Mouse (Mus musculus) MEL (cell line): ENCODE results near the gene Akr1b7. TPM values are rescaled to one million over a fixed set of nuclear protein-coding genes. Genes with fewer than 3 reads are reported as not detected.

Experiments
- DNase-seq: peaks from one replicate; pipeline ENCODE4 v3.0.0; 2011; ENCODE audit warnings: low read depth, low spot score
- H3K27ac ChIP-seq: 2 replicates; pipeline ENCODE4 v1.5.1; 2012; ENCODE audit warnings: low read depth, mild to moderate bottlenecking, control low read depth, low read length, moderate library complexity; ENCODE audit not compliant: control insufficient read depth
- H3K27me3 ChIP-seq, 2 experiments: fragments of 150-350 bp in 1 of 2; sonication (generic) in 1 of 2; 2 replicates each; pipeline ENCODE4 v1.6.1; 2012; ENCODE audit warnings: low read length in 2 of 2, mild to moderate bottlenecking in 2 of 2, improper control_type of control experiment in 1 of 2, moderate library complexity in 1 of 2; ENCODE audit not compliant: insufficient read depth in 2 of 2, control insufficient read depth in 1 of 2
- H3K36me3 ChIP-seq, 2 experiments: 2 replicates each; pipeline ENCODE4 v1.6.1; 2012 to 2014; ENCODE audit warnings: low read length in 2 of 2, improper control_type of control experiment in 1 of 2, inconsistent platforms in 1 of 2, mild to moderate bottlenecking in 1 of 2; ENCODE audit not compliant: insufficient read depth in 2 of 2, control insufficient read depth in 1 of 2
- H3K4me1 ChIP-seq, 2 experiments: fragments of 150-350 bp in 1 of 2; sonication (generic) in 1 of 2; 2 replicates each; pipeline ENCODE4 v1.6.1; 2012; ENCODE audit warnings: low read length in 2 of 2, improper control_type of control experiment in 1 of 2, mild to moderate bottlenecking in 1 of 2; ENCODE audit not compliant: insufficient read depth in 2 of 2, control insufficient read depth in 1 of 2
- H3K4me3 ChIP-seq, 2 experiments: fragments of 150-350 bp in 1 of 2; sonication (generic) in 1 of 2; 2 replicates each; pipeline ENCODE4 v1.5.1; 2012; ENCODE audit warnings: low read depth in 2 of 2, low read length in 2 of 2, mild to moderate bottlenecking in 2 of 2, moderate library complexity in 2 of 2, control low read depth in 1 of 2, improper control_type of control experiment in 1 of 2; ENCODE audit not compliant: control insufficient read depth in 1 of 2, insufficient read depth in 1 of 2
- H3K79me2 ChIP-seq: 2 replicates; pipeline ENCODE4 v1.6.1; 2012; ENCODE audit warnings: mild to moderate bottlenecking, low read length, moderate library complexity; ENCODE audit not compliant: control insufficient read depth, poor library complexity, insufficient read depth
- H3K9ac ChIP-seq: 2 replicates; pipeline ENCODE4 v1.6.1; 2012; ENCODE audit warnings: low read depth, mild to moderate bottlenecking, control low read depth, low read length, moderate library complexity; ENCODE audit not compliant: control insufficient read depth, poor library complexity, severe bottlenecking
- H3K9me3 ChIP-seq: fragments of 150-350 bp; sonication (generic); replicated peaks from 2 replicates; pipeline ENCODE4 v1.6.1; 2012; ENCODE audit warnings: mild to moderate bottlenecking, low read length, improper control_type of control experiment, moderate library complexity; ENCODE audit not compliant: insufficient read depth
- BHLHE40 ChIP-seq: IDR thresholded peaks from 2 replicates; pipeline ENCODE4 v1.6.1; 2012; ENCODE audit warnings: low read depth, mild to moderate bottlenecking, inconsistent platforms, low read length, improper control_type of control experiment, borderline replicate concordance
- CHD1 ChIP-seq: IDR thresholded peaks from 2 replicates; pipeline ENCODE4 v1.6.1; 2012; ENCODE audit warnings: low read depth, mild to moderate bottlenecking, inconsistent platforms, low read length, improper control_type of control experiment
- CHD2 ChIP-seq: IDR thresholded peaks from 2 replicates; pipeline ENCODE4 v1.6.1; 2011; ENCODE audit warnings: low read length, improper control_type of control experiment
- CTCF ChIP-seq, 3 experiments: IDR thresholded peaks in 2 of 3; conservative IDR thresholded peaks in 1 of 3; 2 replicates each; pipeline ENCODE4 v1.5.1; 2011 to 2012; ENCODE audit warnings: low read length in 3 of 3, low read depth in 2 of 3, mild to moderate bottlenecking in 2 of 3, improper control_type of control experiment in 1 of 3, inconsistent platforms in 1 of 3, mixed read lengths in 1 of 3, moderate library complexity in 1 of 3; ENCODE audit not compliant: control insufficient read depth in 1 of 3, insufficient read depth in 1 of 3, poor library complexity in 1 of 3, severe bottlenecking in 1 of 3
- EP300 ChIP-seq, 2 experiments: IDR thresholded peaks; 2 replicates each; pipeline ENCODE4 v1.6.1; 2011; ENCODE audit warnings: improper control_type of control experiment in 2 of 2, low read length in 2 of 2, low read depth in 1 of 2, mild to moderate bottlenecking in 1 of 2
- ETS1 ChIP-seq: IDR thresholded peaks from 2 replicates; pipeline ENCODE4 v1.6.1; 2012; ENCODE audit warnings: low read depth, mild to moderate bottlenecking, inconsistent platforms, low read length, improper control_type of control experiment, moderate library complexity
- GABPA ChIP-seq: IDR thresholded peaks from 2 replicates; pipeline ENCODE4 v1.6.1; 2012; ENCODE audit warnings: low read depth, mild to moderate bottlenecking, inconsistent platforms, low read length, improper control_type of control experiment, moderate library complexity
- GATA1 ChIP-seq: IDR thresholded peaks from 2 replicates; pipeline ENCODE4 v1.6.1; 2011; ENCODE audit warnings: low read depth, low read length, improper control_type of control experiment
- MXI1 ChIP-seq: IDR thresholded peaks from 2 replicates; pipeline ENCODE4 v1.6.1; 2011; ENCODE audit warnings: mild to moderate bottlenecking, low read depth, low read length, improper control_type of control experiment
- MYB ChIP-seq: IDR thresholded peaks from 2 replicates; pipeline ENCODE4 v1.6.1; 2011; ENCODE audit warnings: mild to moderate bottlenecking, low read depth, low read length, improper control_type of control experiment
- NRF1 ChIP-seq: IDR thresholded peaks from 2 replicates; pipeline ENCODE4 v1.6.1; 2014; ENCODE audit warnings: low read depth, mild to moderate bottlenecking, inconsistent platforms, low read length, improper control_type of control experiment, moderate library complexity; ENCODE audit not compliant: poor library complexity, insufficient read depth, severe bottlenecking
- POLR2A ChIP-seq, 2 experiments: IDR thresholded peaks; 2 replicates each; pipeline ENCODE4 v1.6.1; 2011 to 2012; ENCODE audit warnings: low read length in 2 of 2, mild to moderate bottlenecking in 2 of 2, control low read depth in 1 of 2, improper control_type of control experiment in 1 of 2, low read depth in 1 of 2, moderate library complexity in 1 of 2; ENCODE audit not compliant: control insufficient read depth in 1 of 2, insufficient read depth in 1 of 2, poor library complexity in 1 of 2
- POLR2AphosphoS2 ChIP-seq: IDR thresholded peaks from 2 replicates; pipeline ENCODE4 v1.6.1; 2011; ENCODE audit warnings: low read length, improper control_type of control experiment
- POLR2AphosphoS5 ChIP-seq: IDR thresholded peaks from 2 replicates; pipeline ENCODE4 v1.6.1; 2012; ENCODE audit warnings: low read depth, borderline replicate concordance, mild to moderate bottlenecking, inconsistent platforms, low read length, moderate library complexity, mixed read lengths
- SIN3A ChIP-seq: IDR thresholded peaks from 2 replicates; pipeline ENCODE4 v1.6.1; 2012; ENCODE audit warnings: low read length, improper control_type of control experiment, inconsistent platforms
- TBP ChIP-seq: IDR thresholded peaks from 2 replicates; pipeline ENCODE4 v1.8.0; 2011; ENCODE audit warnings: low read depth, low read length, improper control_type of control experiment
- ZKSCAN1 ChIP-seq: IDR thresholded peaks from 2 replicates; pipeline ENCODE4 v1.6.1; 2012; ENCODE audit warnings: low read depth, mild to moderate bottlenecking, inconsistent platforms, low read length, improper control_type of control experiment, moderate library complexity
- ZMIZ1 ChIP-seq: IDR thresholded peaks from 2 replicates; pipeline ENCODE4 v1.6.1; 2012; ENCODE audit warnings: low read depth, mild to moderate bottlenecking, inconsistent platforms, low read length, improper control_type of control experiment, moderate library complexity
- polyA plus RNA-seq, 2 experiments: library from polyadenylated mRNA; stranded (reverse) in 1 of 2; unstranded in 1 of 2; fragments of >175 nt in 1 of 2; fragments of >200 nt in 1 of 2; gene quantifications; 2 replicates each; pipeline versions ENCODE4 v1.2.1 to v1.2.4; 2012; ENCODE audit warnings: low replicate concordance in 2 of 2, low read depth in 1 of 2; ENCODE audit not compliant: insufficient read length in 2 of 2, insufficient read depth in 1 of 2, missing spikeins in 1 of 2
- total RNA-seq: library from RNA; depleted of rRNA; stranded (reverse); fragments of 300-350 nt; gene quantifications from 2 replicates; pipeline ENCODE4 v1.2.3, GENCODE M21; 2012; rRNA removed

The Akr1b7 gene
- total RNA-seq (not detected in 2 replicates), polyA plus RNA-seq (not detected)

DNA sequence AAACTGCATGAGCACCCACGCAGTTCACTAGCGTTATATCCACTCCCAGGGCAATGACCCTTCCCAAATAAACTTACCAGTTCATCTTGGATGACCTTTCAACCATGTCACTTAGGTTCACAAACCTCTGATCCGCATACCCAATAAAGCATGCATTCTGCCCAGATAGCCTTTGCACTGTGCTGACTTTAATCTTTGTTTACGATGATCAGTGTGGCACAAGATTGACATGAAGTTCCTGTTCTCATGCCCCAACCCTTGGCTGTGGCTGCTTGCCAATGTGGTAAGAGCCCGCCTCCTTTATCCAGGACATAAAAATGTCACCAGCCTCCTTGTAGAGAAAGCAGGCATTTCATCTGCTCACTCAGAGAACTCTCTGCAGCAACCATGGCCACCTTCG is at the start of gene Akr1b7:
Gene Akr1b7 (plus strand): TSS at position 312 of the 400 bp plus-strand sequence.
- Histone ChIP-seq H3K27me3 (no peaks in the 10 kb centered on the region), H3K27ac (no peak within 1 kb of the TSS), H3K4me1 (peaks cover 0 to 8% of the 10 kb centered on the region in 2 experiments; a peak in 1 of 4 replicates), H3K9me3 (no peaks in the 10 kb centered on the region), H3K9ac (no peak within 1 kb of the TSS), H3K4me3 (no peak within 1 kb of the TSS), H3K79me2 (no peaks in the 10 kb centered on the region), H3K36me3 (no peaks in the 10 kb centered on the region; a peak in 1 of 4 replicates)
- TF ChIP-seq MYB (no peak), SIN3A (no peak), GABPA (no peak), CHD2 (no peak), POLR2AphosphoS2 (no peak), TBP (no peak), BHLHE40 (no peak), CHD1 (no peak), ZKSCAN1 (no peak), ETS1 (no peak), CTCF (IDR thresholded peaks at IDR 0.05 in 2 of 3, conservative IDR thresholded peaks at IDR 0.05 in 1 of 3; ENCODE audit: control insufficient read depth in 1 of 3, insufficient read depth in 1 of 3, low read depth in 2 of 3, low read length in 3 of 3, poor library complexity in 1 of 3, severe bottlenecking in 1 of 3) (no peak), POLR2AphosphoS5 (no peak), NRF1 (no peak), MXI1 (no peak), POLR2A (IDR thresholded peaks at IDR 0.05; ENCODE audit: control insufficient read depth in 1 of 2, insufficient read depth in 1 of 2, low read depth in 1 of 2, low read length in 2 of 2, poor library complexity in 1 of 2) (no peak), ZMIZ1 (no peak), GATA1 (no peak)
- DNase-seq = peak; percentile 39

DNA sequence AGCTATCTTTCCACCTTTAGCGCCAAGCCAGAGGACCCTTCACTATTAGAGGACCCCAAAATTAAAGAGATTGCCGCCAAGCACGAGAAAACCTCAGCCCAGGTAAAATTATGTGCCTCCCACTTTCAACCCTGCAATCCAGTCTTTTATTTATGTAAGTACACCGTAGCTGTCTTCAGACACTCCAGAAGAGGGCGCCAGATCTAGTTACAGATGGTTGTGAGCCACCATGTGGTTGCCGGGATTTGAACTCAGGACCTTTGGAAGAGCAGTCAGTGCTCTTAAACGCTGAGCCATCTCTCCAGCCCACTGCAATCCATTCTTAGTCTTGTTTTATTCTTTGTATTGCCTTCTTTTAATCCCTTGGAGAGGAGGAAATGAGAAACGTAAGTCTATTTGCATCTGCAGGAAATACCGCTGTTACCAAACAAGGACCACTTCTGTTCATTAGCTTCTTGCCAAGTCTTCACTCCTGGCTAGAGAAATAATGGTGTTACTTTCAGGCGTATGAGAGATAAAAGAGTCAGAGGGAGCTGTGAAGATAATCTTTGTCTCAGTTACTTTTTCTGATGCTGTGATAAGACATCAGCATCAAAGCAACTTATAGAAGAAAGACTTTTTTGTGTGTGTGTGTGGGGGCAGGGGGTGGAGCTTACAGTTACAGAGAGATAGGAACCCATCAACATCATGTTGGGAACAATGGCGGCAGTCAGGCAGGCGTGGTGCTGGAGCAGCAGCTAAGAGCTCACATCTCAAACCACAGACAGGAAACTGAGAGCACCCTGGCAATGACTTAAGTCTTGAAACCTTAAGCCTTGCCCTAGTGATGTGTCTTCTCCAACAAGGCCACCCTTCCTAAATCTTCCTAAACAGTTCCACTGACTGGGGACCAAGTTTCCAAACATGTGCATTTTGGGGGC is 47.7 kb upstream of the Akr1b7 start:
- Histone ChIP-seq H3K4me3 (no peak overlapping the region), H3K79me2 (no peaks in the 10 kb centered on the region), H3K9ac (no peak overlapping the region), H3K9me3 (no peaks in the 10 kb centered on the region), H3K36me3 (no peaks in the 10 kb centered on the region), H3K4me1 (no peaks in the 10 kb centered on the region), H3K27ac (no peak overlapping the region), H3K27me3 (peaks cover 0 to 1% of the 10 kb centered on the region in 2 experiments; a peak in 1 of 4 replicates)
- peak in 1 of 3 experiments; percentile 6; a peak in 1 of 6 replicates for TF ChIP-seq CTCF (IDR thresholded peaks at IDR 0.05 in 2 of 3, conservative IDR thresholded peaks at IDR 0.05 in 1 of 3; ENCODE audit: control insufficient read depth in 1 of 3, insufficient read depth in 1 of 3, low read depth in 2 of 3, low read length in 3 of 3, poor library complexity in 1 of 3, severe bottlenecking in 1 of 3)
- no peak for TF ChIP-seq EP300 (IDR thresholded peaks at IDR 0.05; ENCODE audit: low read depth in 1 of 2, low read length in 2 of 2)
- no peak for DNase-seq
